Mouse (Mus musculus): Measurements from ENCODE around the gene Arfgef2. TPM values are rescaled to one million over a fixed set of nuclear protein-coding genes. Genes with fewer than 3 reads are reported as not detected.

Arfgef2 gene
- 11.2 and 12.5 TPM in 2 replicates for total RNA-seq (2012; rRNA removed)
- total RNA-seq (2014; rRNA removed) = 8.2 and 9.2 TPM in 2 replicates
- polyA plus RNA-seq (2012; ENCODE audit: insufficient read length, low read depth) = 15.3 and 18.7 TPM in 2 replicates

- H3K27me3 ChIP-seq (replicated peaks) = no peaks in the 10 kb centered on the region
- peak within 1 kb of the TSS; percentile 85 for H3K9ac ChIP-seq (ENCODE audit: insufficient read depth, low read depth)
- peaks cover 0 to 2% of the 10 kb centered on the region in 2 experiments for H3K36me3 ChIP-seq (replicated peaks in 1 of 2; ENCODE audit: control insufficient read depth in 1 of 2, insufficient read depth in 1 of 2, low read length in 1 of 2)
- H3K9me3 ChIP-seq (replicated peaks; ENCODE audit: low read length) = no peaks in the 10 kb centered on the region
- peaks cover 9% of the 10 kb centered on the region; the same call in 1 of the 2 replicates for H3K79me2 ChIP-seq (replicated peaks; ENCODE audit: control insufficient read depth, extremely low read depth, insufficient read depth, poor library complexity, severe bottlenecking)
- H3K4me3 ChIP-seq (replicated peaks in 1 of 3; ENCODE audit: low read depth in 2 of 3, low read length in 2 of 3, poor library complexity in 1 of 3) = peak within 1 kb of the TSS; percentile 76 to 93 (median 80)
- dilution Hi-C loops (cut with MboI; ENCODE audit: extremely low pct_ligation_motif_present, extremely low pct_unique_long_range_greater_than_20kb, low sequenced_read_pairs) = no loop called here
- H3K27ac ChIP-seq (ENCODE audit: insufficient read depth, low read depth) = peak within 1 kb of the TSS; percentile 11; the same call in 1 of the 2 replicates
- DNase-seq (ENCODE audit: extremely low read depth) = peak; percentile 92
- H3K4me2 ChIP-seq (ENCODE audit: insufficient read depth, low read depth, poor library complexity, severe bottlenecking) = peak within 1 kb of the TSS; percentile 76
- H3K4me1 ChIP-seq (ENCODE audit: control insufficient read depth in 1 of 2, insufficient read depth in 2 of 2) = peaks cover 18 to 67% of the 10 kb centered on the region in 2 experiments
- in situ Hi-C loops (cut with MboI; ENCODE audit: low pct_ligation_motif_present, low pct_unique_long_range_greater_than_20kb, low sequenced_read_pairs) = no loop called here
- no peak for TF ChIP-seq ZNF384 (IDR thresholded peaks at IDR 0.05; ENCODE audit: low read depth, low read length)
- no peak for TF ChIP-seq E2F4 (IDR thresholded peaks at IDR 0.05; ENCODE audit: insufficient replicate concordance, low read depth, low read length)
- peak; percentile 80; the same call in 1 of the 2 replicates for TF ChIP-seq MXI1 (IDR thresholded peaks at IDR 0.05; ENCODE audit: low read depth, low read length)
- TF ChIP-seq SMC3 (IDR thresholded peaks at IDR 0.05; ENCODE audit: low read depth, low read length) = no peak
- TF ChIP-seq ZMIZ1 (IDR thresholded peaks at IDR 0.05; ENCODE audit: low read depth, low read length) = peak; percentile 72; the same call in 1 of the 2 replicates
- peak; percentile 50 for TF ChIP-seq ETS1 (conservative IDR thresholded peaks at IDR 0.05; ENCODE audit: low read depth, low read length)
- no peak for TF ChIP-seq GABPA (IDR thresholded peaks at IDR 0.05; ENCODE audit: insufficient replicate concordance, low read depth, low read length)
- TF ChIP-seq IRF4 (IDR thresholded peaks at IDR 0.05; ENCODE audit: low read depth, low read length) = no peak
- TF ChIP-seq MAX (IDR thresholded peaks at IDR 0.05; ENCODE audit: low read length) = peak; percentile 87
- TF ChIP-seq ELF1 (IDR thresholded peaks at IDR 0.05; ENCODE audit: low read depth, low read length) = peak; percentile 62; the same call in 1 of the 2 replicates
- peak; percentile 74 for TF ChIP-seq TCF12 (IDR thresholded peaks at IDR 0.05; ENCODE audit: low read depth, low read length)
- peak; percentile 64; the same call in 1 of the 2 replicates for TF ChIP-seq SIN3A (IDR thresholded peaks at IDR 0.05; ENCODE audit: low read length)
- peak; percentile 43; the same call in 1 of the 2 replicates for TF ChIP-seq NRF1 (IDR thresholded peaks at IDR 0.05; ENCODE audit: low read depth, low read length)
- peak; percentile 80 for TF ChIP-seq POLR2A (IDR thresholded peaks at IDR 0.05; ENCODE audit: low read depth, low read length)
- TF ChIP-seq CHD2 (IDR thresholded peaks at IDR 0.05; ENCODE audit: low read length) = no peak
- TF ChIP-seq MAFK (IDR thresholded peaks at IDR 0.05; ENCODE audit: insufficient replicate concordance, low read length) = no peak
- no peak for TF ChIP-seq JUN (IDR thresholded peaks at IDR 0.05; ENCODE audit: insufficient read depth, low read depth, low read length)
- peak; percentile 74 for TF ChIP-seq NELFE (IDR thresholded peaks at IDR 0.05; ENCODE audit: low read depth, low read length)
- peak; percentile 83 for TF ChIP-seq MAZ (IDR thresholded peaks at IDR 0.05; ENCODE audit: low read depth, low read length)
- no peak for TF ChIP-seq POLR2AphosphoS2 (IDR thresholded peaks at IDR 0.05; ENCODE audit: low read depth, low read length)
- no peak for TF ChIP-seq MYC (IDR thresholded peaks at IDR 0.05; ENCODE audit: low read depth, low read length)
- TF ChIP-seq KAT2A (IDR thresholded peaks at IDR 0.05; ENCODE audit: insufficient replicate concordance, low read length) = no peak
- no peak for TF ChIP-seq RAD21 (IDR thresholded peaks at IDR 0.05; ENCODE audit: low read depth, low read length)
- no peak for TF ChIP-seq TBP (conservative IDR thresholded peaks at IDR 0.05; ENCODE audit: low read depth, low read length)
- TF ChIP-seq JUND (conservative IDR thresholded peaks at IDR 0.05; ENCODE audit: low read depth, low read length) = no peak
- TF ChIP-seq ZC3H11A (IDR thresholded peaks at IDR 0.05; ENCODE audit: low read depth, low read length) = no peak
- no peak for TF ChIP-seq UBTF (IDR thresholded peaks at IDR 0.05; ENCODE audit: low read depth, low read length)
- TF ChIP-seq RCOR1 (conservative IDR thresholded peaks at IDR 0.05; ENCODE audit: low read depth, low read length) = no peak
- peak; percentile 99 for TF ChIP-seq BHLHE40 (IDR thresholded peaks at IDR 0.05; ENCODE audit: low read depth, low read length)
- no peak; the same call in 1 of the 2 replicates for TF ChIP-seq MEF2A (IDR thresholded peaks at IDR 0.05; ENCODE audit: borderline replicate concordance, low read depth, low read length)
- 0 out of 4 replicates have a peak, but pooled peaks of 1 of the 2 experiments have one; percentile 2 for TF ChIP-seq CTCF (conservative IDR thresholded peaks at IDR 0.05 in 1 of 2, IDR thresholded peaks at IDR 0.05 in 1 of 2; ENCODE audit: low read depth in 2 of 2, low read length in 2 of 2)
- no peak for TF ChIP-seq PAX5 (IDR thresholded peaks at IDR 0.05; ENCODE audit: low read length)
- peak; percentile 58 for TF ChIP-seq HCFC1 (IDR thresholded peaks at IDR 0.05; ENCODE audit: low read depth, low read length)
- peak; percentile 87 for TF ChIP-seq USF2 (conservative IDR thresholded peaks at IDR 0.05; ENCODE audit: low read depth, low read length)
- TF ChIP-seq CHD1 (IDR thresholded peaks at IDR 0.05; ENCODE audit: low read depth, low read length) = no peak
- peak; percentile 93 for TF ChIP-seq USF1 (IDR thresholded peaks at IDR 0.05; ENCODE audit: low read depth, low read length)
- TF ChIP-seq EP300 (IDR thresholded peaks at IDR 0.05; ENCODE audit: low read length) = no peak
Observed at GRCm38 (mm10) chr2:166805250-166806172, at the start of gene Arfgef2. Arfgef2 (plus strand) TSS chr2:166805588.
